ENCODE assay signal across 36 mouse cellular contexts in the genomic region with DNA sequence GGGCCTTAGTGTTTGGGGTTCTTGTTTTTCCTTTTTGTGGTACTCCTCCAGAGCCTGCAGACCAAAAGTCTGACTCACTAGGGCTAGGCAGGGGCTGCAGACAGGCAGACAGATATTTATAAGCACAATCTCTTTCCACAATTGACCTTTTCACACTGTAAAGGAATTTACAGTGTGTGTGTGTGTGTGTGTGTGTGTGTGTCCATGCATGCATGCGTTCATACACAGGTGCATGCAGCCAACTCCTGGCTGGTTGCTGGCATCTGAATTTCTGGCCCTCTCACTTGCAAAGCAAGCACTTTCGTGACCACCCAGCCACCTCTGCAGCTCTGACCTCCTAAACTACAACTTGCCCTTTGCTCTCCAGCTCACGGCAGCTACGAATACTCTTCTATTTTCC. TPM values are rescaled to one million over a fixed set of nuclear protein-coding genes. Genes with fewer than 3 reads are reported as not detected.
DNase-seq lines count a peak whose midpoint lies in the region; ATAC-seq and TF ChIP-seq lines count a peak whose summit lies in the region.
"Had no signal": no experiment of that assay in that cellular context is flagged by ENCODE, and none has a peak within 500 bp of the region (broad histone marks: within the 10 kb centered on the region; RNA-seq: fewer than 3 reads in every experiment).

No protein-coding gene starts in this region.

- TF ChIP-seq CTCF in testis, adult 2 months (IDR thresholded peaks at IDR 0.05; ENCODE audit: control insufficient read depth, insufficient read depth, insufficient replicate concordance, low read depth, low read length), result no peak

- TF ChIP-seq POLR2A in testis, adult 2 months (IDR thresholded peaks at IDR 0.05; ENCODE audit: control insufficient read depth, low read depth, low read length), result no peak
- no peak for TF ChIP-seq POLR2A in myocyte (IDR thresholded peaks at IDR 0.05; ENCODE audit: insufficient read length, low read depth)

- 0 out of 2 replicates have a peak, but pooled peaks cover 3% of the 10 kb centered on the region for H3K4me1 ChIP-seq in kidney, embryonic 14.5 days (ENCODE audit: control insufficient read depth, insufficient read depth, low read length)
- no peaks in the 10 kb centered on the region; the same call in 1 of the 2 replicates for H3K4me1 ChIP-seq in testis, adult 2 months (ENCODE audit: control insufficient read depth, insufficient read depth, low read length)

- no peak for ATAC-seq in kidney, embryonic 14.5 days (ENCODE audit: low FRiP score, low TSS enrichment)
- ATAC-seq: activated CD4-positive, CD25-positive, alpha-beta regulatory T cell, adult 4 months; forebrain, embryonic 15.5 days; hindbrain, postnatal 0 days; intestine, embryonic 16.5 days; liver, embryonic 12.5 days had no signal

- H3K4me2 ChIP-seq in kidney, embryonic 14.5 days (replicated peaks; ENCODE audit: low read depth, low read length), result no peak overlapping the region
- H3K4me2 ChIP-seq in myocyte (ENCODE audit: low read depth), result peak overlapping the region; percentile 91
- H3K4me2 ChIP-seq: embryonic facial prominence, embryonic 15.5 days; forebrain, embryonic 15.5 days; neural tube, embryonic 13.5 days had no signal

- no peaks in the 10 kb centered on the region for H3K79me2 ChIP-seq in myocyte (ENCODE audit: control insufficient read depth, insufficient read depth)

- WGBS in kidney, embryonic 14.5 days, result 49% methylated on average over 4 of the region's 4 CpGs

- no peaks in the 10 kb centered on the region for H3K36me3 ChIP-seq in kidney, embryonic 14.5 days (ENCODE audit: control insufficient read depth, insufficient read depth, low read length)
- no peaks in the 10 kb centered on the region for H3K36me3 ChIP-seq in testis, adult 2 months (ENCODE audit: control insufficient read depth, insufficient read depth, low read length)
- H3K36me3 ChIP-seq in myocyte (ENCODE audit: control insufficient read depth, insufficient read depth), result no peaks in the 10 kb centered on the region
- H3K36me3 ChIP-seq: embryonic facial prominence, embryonic 15.5 days; forebrain, embryonic 15.5 days; liver, embryonic 12.5 days; neural tube, embryonic 13.5 days had no signal

- H3K27me3 ChIP-seq in kidney, embryonic 14.5 days (ENCODE audit: control insufficient read depth, insufficient read depth, low read length), result no peaks in the 10 kb centered on the region
- no peaks in the 10 kb centered on the region for H3K27me3 ChIP-seq in testis, adult 2 months (ENCODE audit: control insufficient read depth, insufficient read depth, low read length)
- H3K27me3 ChIP-seq in myocyte (ENCODE audit: control insufficient read depth, insufficient read depth, insufficient read length), result no peaks in the 10 kb centered on the region
- H3K27me3 ChIP-seq: embryonic facial prominence, embryonic 15.5 days; forebrain, embryonic 15.5 days; liver, embryonic 12.5 days; neural tube, embryonic 13.5 days had no signal

- no peak overlapping the region for H3K9ac ChIP-seq in kidney, embryonic 14.5 days (ENCODE audit: low read depth, low read length)
- H3K9ac ChIP-seq: embryonic facial prominence, embryonic 15.5 days; forebrain, embryonic 15.5 days; liver, embryonic 12.5 days had no signal

- DNase-seq in heart, adult 11 months, result peak; percentile 84
- no peak for DNase-seq in heart, adult 8-10 months (ENCODE audit: low spot score)
- DNase-seq in kidney, adult 9 months, result peak; percentile 56
- DNase-seq in testis, postnatal 14 days (ENCODE audit: low spot score), result no peak
- DNase-seq in cerebellum, adult 11 months, result no peak
- DNase-seq: adrenal gland, postnatal 10 days; B cell, adult 2 months; cerebellum, adult 9-11 months; gastrocnemius, postnatal 10 days; heart, adult 18-20 months; heart, postnatal 10 days; lung, adult 18-20 months; lung, postnatal 10 days; midbrain, embryonic 14.5 days; retina, postnatal 1 day; right cerebral cortex, postnatal 25 days; spleen, adult 18-20 months; thymus, adult 18-20 months; thymus, postnatal 36 days had no signal

- no peak overlapping the region for H3K4me3 ChIP-seq in kidney, embryonic 14.5 days (ENCODE audit: low read length)
- peak overlapping the region; percentile 80 for H3K4me3 ChIP-seq in testis, adult 2 months (ENCODE audit: control insufficient read depth, low read depth, low read length)
- H3K4me3 ChIP-seq in myocyte, result peak overlapping the region; percentile 8
- H3K4me3 ChIP-seq: embryonic facial prominence, embryonic 15.5 days; forebrain, embryonic 15.5 days; liver, embryonic 12.5 days; neural tube, embryonic 13.5 days had no signal

- no peaks in the 10 kb centered on the region for H3K9me3 ChIP-seq in kidney, embryonic 14.5 days (ENCODE audit: control insufficient read depth, low read length)
- H3K9me3 ChIP-seq: embryonic facial prominence, embryonic 15.5 days; forebrain, embryonic 15.5 days; liver, embryonic 12.5 days; neural tube, embryonic 13.5 days had no signal

- H3K27ac ChIP-seq in kidney, embryonic 14.5 days (ENCODE audit: low read depth, low read length), result no peak overlapping the region
- H3K27ac ChIP-seq in testis, adult 2 months (ENCODE audit: control insufficient read depth, insufficient read depth, low read depth, low read length), result no peak overlapping the region
- H3K27ac ChIP-seq: embryonic facial prominence, embryonic 15.5 days; forebrain, embryonic 15.5 days; hindbrain, postnatal 0 days; liver, embryonic 12.5 days; neural tube, embryonic 13.5 days had no signal

- H3ac ChIP-seq in myocyte (ENCODE audit: control insufficient read depth, insufficient read length), result no peak overlapping the region

TF ChIP-seq in myocyte, 11 proteins besides CTCF, POLR2A, EP300 and RAD21:
- peak in 2 of 3 experiments; percentile 73 to 87 for TF ChIP-seq MYOD1 (IDR thresholded peaks at IDR 0.05; ENCODE audit: control insufficient read depth in 1 of 3, insufficient read length in 2 of 3, low read depth in 2 of 3)
- TF ChIP-seq POLR2AphosphoS2 (IDR thresholded peaks at IDR 0.05; ENCODE audit: insufficient read length, low read depth), result no peak
- TF ChIP-seq MYOG (IDR thresholded peaks at IDR 0.05; ENCODE audit: control insufficient read depth in 1 of 3, insufficient read depth in 1 of 3, insufficient read length in 2 of 3, low read depth in 2 of 3), result peak in 2 of 3 experiments; percentile 35 to 78
- no peak for TF ChIP-seq CEBPB (IDR thresholded peaks at IDR 0.05; ENCODE audit: insufficient read depth, poor library complexity, severe bottlenecking)
- no peak for TF ChIP-seq E2F4 (IDR thresholded peaks at IDR 0.05; ENCODE audit: insufficient read depth)
- TF ChIP-seq REST (IDR thresholded peaks at IDR 0.05; ENCODE audit: insufficient read depth, insufficient read length), result no peak
- TF ChIP-seq TCF12 (IDR thresholded peaks at IDR 0.05; ENCODE audit: insufficient read depth, poor library complexity, severe bottlenecking), result no peak

RNA-seq across cellular contexts. Expression of a gene that starts 3.3 kb away (rescaled TPM):
- 10 to 100 TPM; 38.8 to 45.9 (median 41.4) TPM for total RNA-seq in heart, adult 8-10 months (2022)
- polyA plus RNA-seq in kidney, embryonic 14.5 days (2014; fragmentation: Nextera tagmentation; extraction: Ambion mirVana), result 110 and 127 TPM in 2 replicates
- polyA plus RNA-seq in testis, adult 2 months (2012; rRNA removed), result 512 and 614 TPM in 2 replicates
- 361 TPM for polyA plus RNA-seq in myocyte (2012; fragmentation: generic; extraction: Trizol)

RNA-seq across cellular contexts. Expression of a gene that starts 33.4 kb away (rescaled TPM):
- 10 to 100 TPM; 60.4 to 67.0 (median 64.4) TPM for total RNA-seq in heart, adult 8-10 months (2022)
- polyA plus RNA-seq in kidney, embryonic 14.5 days (2014; fragmentation: Nextera tagmentation; extraction: Ambion mirVana), result 260 and 303 TPM in 2 replicates
- polyA plus RNA-seq in testis, adult 2 months (2012; rRNA removed), result 128 and 161 TPM in 2 replicates
- polyA plus RNA-seq in myocyte (2012; fragmentation: generic; extraction: Trizol), result 294 TPM

RNA-seq across cellular contexts. Expression of a gene that starts 43.9 kb away (rescaled TPM):
- total RNA-seq in heart, adult 8-10 months (2022), result under 1 TPM in 1 of 4 experiments, not detected in 3; 0.23 TPM
- polyA plus RNA-seq in kidney, embryonic 14.5 days (2014; fragmentation: Nextera tagmentation; extraction: Ambion mirVana), result not detected in 2 replicates
- not detected in 2 replicates for polyA plus RNA-seq in testis, adult 2 months (2012; rRNA removed)
- not detected for polyA plus RNA-seq in myocyte (2012; fragmentation: generic; extraction: Trizol)
- total RNA-seq: adrenal gland, postnatal 10 days; common myeloid progenitor, adult 5-6 weeks; gastrocnemius, postnatal 10 days; heart, adult 18-20 months; heart, postnatal 10 days; hindbrain, postnatal 0 days; layer of hippocampus, postnatal 10 days; left cerebral cortex, adult 8-10 months; megakaryocyte progenitor cell, adult 5-6 weeks had no signal
- polyA plus RNA-seq: activated CD4-positive, CD25-positive, alpha-beta regulatory T cell, adult 4 months; embryonic facial prominence, embryonic 15.5 days; forebrain, embryonic 15.5 days; hindbrain, embryonic 11.5 days; hindbrain, postnatal 0 days; intestine, embryonic 16.5 days; limb, embryonic 11.5 days; liver, embryonic 12.5 days; midbrain, embryonic 14.5 days; neural tube, embryonic 13.5 days; stomach, embryonic 14.5 days had no signal

RNA-seq across cellular contexts. Expression of a gene that starts 55.5 kb away (rescaled TPM):
- 10 to 100 TPM; 68.8 to 90.5 (median 77.6) TPM for total RNA-seq in heart, adult 8-10 months (2022)
- polyA plus RNA-seq in kidney, embryonic 14.5 days (2014; fragmentation: Nextera tagmentation; extraction: Ambion mirVana), result 51.4 and 73.4 TPM in 2 replicates
- 51.4 and 55.3 TPM in 2 replicates for polyA plus RNA-seq in testis, adult 2 months (2012; rRNA removed)
- polyA plus RNA-seq in myocyte (2012; fragmentation: generic; extraction: Trizol), result 44.9 TPM

RNA-seq across cellular contexts. Expression of a gene that starts 56.2 kb away (rescaled TPM):
- total RNA-seq in heart, adult 8-10 months (2022), result 100 to 1,000 TPM; 104 to 116 (median 107) TPM
- polyA plus RNA-seq in kidney, embryonic 14.5 days (2014; fragmentation: Nextera tagmentation; extraction: Ambion mirVana), result 81.7 and 165 TPM in 2 replicates
- polyA plus RNA-seq in testis, adult 2 months (2012; rRNA removed), result 46.9 and 53.9 TPM in 2 replicates
- polyA plus RNA-seq in myocyte (2012; fragmentation: generic; extraction: Trizol), result 165 TPM

Comparison
In these comparisons a context has a peak if more than half of its experiments do, and no peak if none do; other contexts are left out.
1. DNase-seq: peak in heart, adult 11 months (single experiment) and kidney, adult 9 months (single experiment); none in heart, adult 8-10 months (single experiment), testis, postnatal 14 days (single experiment) and cerebellum, adult 11 months (single experiment).